Mouse (Mus musculus) neural tube, embryonic 14.5 days (tissue): Measurements from ENCODE around the gene Psmb10. TPM values are rescaled to one million over a fixed set of nuclear protein-coding genes. Genes with fewer than 3 reads are reported as not detected.
"Not testable (repeated sequence)": the region's sequence is repeated elsewhere in the genome, so short reads cannot be mapped to it uniquely, and the experiment has no call there.

Experiments used
- ATAC-seq: fragments of 200-750 bp; cut with Nextera tagmentation; 2 replicates; pipeline ENCODE4 v1.8.0; 2017; ENCODE audit warnings: low read depth, mild to moderate bottlenecking, moderate TSS enrichment, moderate library complexity
- H3K27ac ChIP-seq: fragments of 300-500 bp; sonication (generic); 2 replicates; pipeline ENCODE4 v1.5.1; 2014; ENCODE audit warnings: low read depth, mild to moderate bottlenecking, control low read depth, low read length, moderate library complexity, mixed read lengths
- H3K27me3 ChIP-seq: fragments of 300-500 bp; sonication (generic); 2 replicates; pipeline ENCODE4 v1.6.1; 2014; ENCODE audit warnings: low read length; ENCODE audit not compliant: control insufficient read depth, insufficient read depth
- H3K36me3 ChIP-seq: fragments of 300-500 bp; sonication (generic); 2 replicates; pipeline ENCODE4 v1.6.1; 2014; ENCODE audit warnings: low read length, mixed read lengths; ENCODE audit not compliant: control insufficient read depth, insufficient read depth
- H3K4me1 ChIP-seq: fragments of 300-500 bp; sonication (generic); 2 replicates; pipeline ENCODE4 v1.6.1; 2014; ENCODE audit warnings: low read length; ENCODE audit not compliant: control insufficient read depth, insufficient read depth
- H3K4me2 ChIP-seq: fragments of 300-500 bp; sonication (generic); 2 replicates; pipeline ENCODE4 v1.6.1; 2014; ENCODE audit warnings: mild to moderate bottlenecking, low read depth, low read length, control low read depth
- H3K4me3 ChIP-seq: fragments of 300-500 bp; sonication (generic); 2 replicates; pipeline ENCODE4 v1.5.1; 2014; ENCODE audit warnings: low read depth, low read length, control low read depth, mixed read lengths
- H3K9ac ChIP-seq: fragments of 300-500 bp; sonication (generic); replicated peaks from 2 replicates; pipeline ENCODE4 v1.6.1; 2014; ENCODE audit warnings: low read depth, mild to moderate bottlenecking, control low read depth, low read length, mixed read lengths
- H3K9me3 ChIP-seq: fragments of 300-500 bp; sonication (generic); 2 replicates; pipeline ENCODE4 v1.6.1; 2016; ENCODE audit warnings: low read length; ENCODE audit not compliant: control insufficient read depth
- WGBS: fragments of 180-500 bp; shearing (Covaris S2); extraction: QIAGEN DNeasy Blood & Tissue Kit; methylation state at CpG from one replicate; pipeline ENCODE4 v1.1.7; 2014; 5-methylcytosine and 5-hydroxymethylcytosine counted together
- polyA plus RNA-seq: library from polyadenylated mRNA; unstranded; fragments of >200 nt; fragmentation: Nextera tagmentation; extraction: Ambion mirVana; gene quantifications from 2 replicates; pipeline ENCODE4 v1.2.1, GENCODE M21; 2014

Psmb10 gene
- 53.2 and 76.8 TPM in 2 replicates for polyA plus RNA-seq

DNA sequence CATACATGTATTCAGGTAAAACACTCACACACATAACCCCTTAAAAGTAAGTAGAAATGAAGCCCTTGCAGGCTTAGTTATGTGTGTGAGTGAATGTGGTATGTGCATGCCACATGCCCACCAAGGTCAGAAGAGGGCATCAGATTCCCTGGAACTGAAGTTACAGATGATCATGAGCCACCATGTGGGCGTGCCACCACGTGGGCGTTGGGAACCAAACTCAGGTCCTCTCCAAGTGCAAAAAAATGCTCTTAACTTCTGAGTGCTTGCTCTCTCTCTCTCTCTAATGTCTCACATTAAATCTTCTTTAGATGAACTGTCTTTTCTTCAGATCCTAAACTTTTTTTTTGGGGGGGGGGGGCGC lies at the start of gene Psmb10:
Psmb10 (minus strand) TSS at position 139 of the 364 bp plus-strand sequence.
- H3K9me3 ChIP-seq: no peaks in the 10 kb centered on the region
- peak within 1 kb of the TSS; percentile 69 for H3K4me2 ChIP-seq
- H3K27me3 ChIP-seq: no peaks in the 10 kb centered on the region
- peak within 1 kb of the TSS; percentile 87 for H3K27ac ChIP-seq
- no peaks in the 10 kb centered on the region for H3K36me3 ChIP-seq
- H3K4me1 ChIP-seq: peaks cover 10% of the 10 kb centered on the region; the same call in 1 of the 2 replicates
- H3K9ac ChIP-seq: peak within 1 kb of the TSS; percentile 85
- ATAC-seq: no peak
- 35% methylated on average over 4 of the region's 4 CpGs for WGBS
- peak within 1 kb of the TSS; percentile 52 for H3K4me3 ChIP-seq

DNA sequence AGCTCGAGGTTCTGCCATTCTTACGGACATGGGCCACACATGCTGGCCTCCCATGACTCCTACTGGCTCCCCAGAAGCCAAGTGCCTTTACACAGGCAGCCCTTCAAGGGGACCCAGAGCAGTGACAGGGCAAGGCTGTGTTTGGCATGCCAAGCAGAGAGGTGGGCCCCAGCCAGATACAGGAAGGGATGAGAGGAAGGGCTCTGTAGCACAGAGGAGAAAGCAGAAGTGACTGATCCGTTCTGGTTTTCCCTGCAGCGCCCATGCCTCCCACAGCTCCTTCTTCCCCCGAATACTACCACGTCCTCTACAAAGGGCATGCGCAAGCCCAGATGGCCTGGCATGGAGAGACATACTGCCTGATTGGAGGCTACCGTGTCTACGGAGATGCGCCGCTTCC lies 45.2 kb upstream of the Psmb10 start:
- not testable (repeated sequence) for H3K27ac ChIP-seq, ATAC-seq, H3K4me3 ChIP-seq, H3K9me3 ChIP-seq, H3K4me1 ChIP-seq, H3K36me3 ChIP-seq, H3K9ac ChIP-seq, H3K4me2 ChIP-seq, H3K27me3 ChIP-seq
- WGBS: 82% methylated on average over 11 of the region's 11 CpGs

DNA sequence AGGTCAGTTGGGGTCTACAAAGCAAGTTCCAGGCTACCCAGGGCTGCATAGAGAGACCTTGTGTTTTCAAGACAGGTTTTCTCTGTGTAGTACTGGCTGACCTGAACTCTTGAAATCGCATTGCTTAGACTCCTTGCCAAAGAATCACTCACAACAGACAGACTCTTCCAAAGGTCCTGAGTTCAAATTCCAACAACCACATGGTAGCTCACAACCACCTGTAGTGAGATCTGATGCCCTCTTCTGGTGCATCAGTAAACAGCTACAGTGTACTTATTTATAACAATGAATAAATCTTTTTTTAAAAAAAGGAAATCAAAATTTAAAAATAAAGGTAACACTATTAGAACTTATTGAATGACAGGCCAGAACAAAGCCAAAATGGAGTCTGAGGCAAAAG lies 42.9 kb upstream of the Psmb10 start:
- Histone ChIP-seq H3K27ac (no peak overlapping the region), H3K27me3 (no peaks in the 10 kb centered on the region), H3K36me3 (no peaks in the 10 kb centered on the region), H3K4me1 (no peaks in the 10 kb centered on the region), H3K4me2 (no peak overlapping the region), H3K9ac (no peak overlapping the region), H3K4me3 (no peak overlapping the region), H3K9me3 (no peaks in the 10 kb centered on the region)
- 88% methylated on average over 1 of the region's 1 CpGs for WGBS
- ATAC-seq: no peak

DNA sequence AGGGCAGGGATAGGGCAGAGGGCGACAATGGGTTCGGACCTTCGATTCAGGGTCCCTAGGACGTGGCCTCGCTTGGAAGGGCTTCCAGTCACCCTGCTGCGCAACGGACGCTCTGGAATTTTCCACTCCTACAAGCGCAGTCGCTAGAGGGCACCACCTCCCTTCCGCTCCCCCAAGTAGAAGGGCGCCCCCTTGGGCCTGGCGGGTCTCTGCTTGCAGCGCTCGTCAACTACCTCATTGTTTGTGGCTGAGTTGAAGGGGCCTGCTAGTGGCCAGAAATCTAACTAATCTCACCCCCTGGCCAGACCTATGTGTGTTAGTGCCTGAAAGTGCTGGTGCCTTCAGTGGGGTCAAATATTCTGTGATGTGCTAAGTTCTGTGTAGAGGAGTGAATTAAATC lies 41.1 kb upstream of the Psmb10 start, which contains the start of gene Dpep3:
Dpep3 (minus strand) TSS at position 105 of the 400 bp plus-strand sequence.
- no peak for ATAC-seq

DNA sequence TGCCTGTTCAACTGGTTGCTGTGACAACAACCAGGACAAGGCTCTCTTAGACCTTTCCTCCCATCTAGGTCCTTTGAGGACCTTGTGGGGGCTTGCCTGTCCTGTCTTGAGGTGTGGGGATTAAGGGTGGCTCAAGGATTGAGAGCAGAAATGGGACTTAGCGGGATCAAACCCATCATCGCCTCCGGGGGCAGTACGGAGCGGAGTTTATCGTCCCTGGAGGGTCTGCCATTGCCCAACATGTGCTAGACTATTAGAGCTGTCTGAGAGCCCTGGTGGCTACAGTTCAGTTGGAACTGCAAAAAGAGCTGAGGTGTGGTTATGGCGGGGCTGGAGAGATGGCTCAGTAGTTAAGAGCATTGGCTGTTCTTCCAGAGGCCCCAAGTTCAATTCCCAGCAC lies 37.1 kb upstream of the Psmb10 start:
- no peaks in the 10 kb centered on the region for H3K9me3 ChIP-seq
- no peak overlapping the region for H3K4me3 ChIP-seq
- H3K9ac ChIP-seq: no peak overlapping the region
- H3K27ac ChIP-seq: no peak overlapping the region
- H3K4me1 ChIP-seq: no peaks in the 10 kb centered on the region
- no peaks in the 10 kb centered on the region for H3K27me3 ChIP-seq
- no peak overlapping the region for H3K4me2 ChIP-seq
- no peak for ATAC-seq
- WGBS: 63% methylated on average over 7 of the region's 7 CpGs
- no peaks in the 10 kb centered on the region for H3K36me3 ChIP-seq

More for the DNA sequence above, 41.1 kb upstream of the Psmb10 start, which contains the start of gene Dpep3:
- Histone ChIP-seq H3K9me3 (no peaks in the 10 kb centered on the region), H3K4me3 (no peak within 1 kb of the TSS), H3K27ac (no peak within 1 kb of the TSS), H3K36me3 (no peaks in the 10 kb centered on the region), H3K4me2 (no peak within 1 kb of the TSS), H3K27me3 (no peaks in the 10 kb centered on the region), H3K9ac (no peak within 1 kb of the TSS), H3K4me1 (no peaks in the 10 kb centered on the region)
- 91% methylated on average over 15 of the region's 15 CpGs for WGBS

DNA sequence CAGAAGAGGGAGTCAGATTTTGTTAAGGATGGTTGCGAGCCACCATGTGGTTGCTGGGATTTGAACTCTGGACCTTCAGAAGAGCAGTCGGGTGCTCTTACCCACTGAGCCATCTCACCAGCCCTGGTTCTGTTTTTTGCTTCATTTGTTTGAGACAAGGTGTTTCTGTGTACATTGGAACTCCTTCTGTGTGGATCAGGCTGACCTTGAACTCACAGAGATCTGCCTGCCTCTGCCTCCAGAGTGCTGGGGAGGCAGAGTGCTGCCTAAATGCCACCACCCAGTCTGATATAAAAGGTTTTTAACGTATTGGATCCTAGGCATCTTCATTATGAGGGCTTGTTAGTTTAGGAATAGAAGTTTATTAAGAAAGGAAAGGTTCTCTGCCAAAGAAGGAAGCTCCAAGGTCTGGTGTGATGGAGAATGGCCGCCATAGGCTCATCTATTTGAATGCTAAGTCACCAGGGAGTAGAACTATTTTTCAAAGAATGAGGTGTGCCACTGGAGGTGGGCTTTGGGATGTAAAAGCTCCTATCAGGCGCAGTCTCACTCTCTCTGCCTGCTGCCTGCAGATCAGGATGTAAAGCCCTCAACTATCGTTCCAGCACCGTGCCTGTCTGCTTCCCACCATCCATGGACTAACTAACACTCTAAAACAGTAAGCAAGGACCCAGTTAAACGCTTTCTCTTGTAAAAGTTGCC lies 32.9 kb upstream of the Psmb10 start:
- H3K9ac ChIP-seq: no peak overlapping the region
- no peak overlapping the region for H3K4me2 ChIP-seq
- no peak overlapping the region for H3K27ac ChIP-seq
- no peak overlapping the region for H3K4me3 ChIP-seq
- no peak for ATAC-seq
- no peaks in the 10 kb centered on the region for H3K4me1 ChIP-seq
- H3K9me3 ChIP-seq: no peaks in the 10 kb centered on the region
- H3K36me3 ChIP-seq: no peaks in the 10 kb centered on the region
- H3K27me3 ChIP-seq: peaks cover 5% of the 10 kb centered on the region
- WGBS: 77% methylated on average over 8 of the region's 8 CpGs

DNA sequence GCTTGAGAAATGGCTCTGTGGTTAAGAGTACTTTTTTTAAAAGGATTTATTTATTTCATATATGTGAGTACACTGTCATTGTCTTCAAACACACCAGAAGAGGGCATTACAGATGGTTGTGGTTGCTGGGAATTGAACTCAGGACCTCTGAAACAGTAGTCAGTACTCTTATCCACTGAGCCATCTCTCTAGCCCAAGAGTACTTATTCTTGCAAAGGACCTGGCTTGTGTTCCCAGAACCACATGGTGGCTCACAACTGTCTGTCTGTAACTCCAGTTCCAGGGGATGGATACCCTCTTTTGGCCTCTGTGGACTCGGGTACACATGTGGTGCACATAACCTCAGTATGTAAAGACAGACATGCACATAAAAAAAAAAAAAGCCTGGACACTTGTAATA lies 31.1 kb upstream of the Psmb10 start:
- H3K27me3 ChIP-seq: peaks cover 12% of the 10 kb centered on the region
- H3K4me3 ChIP-seq: no peak overlapping the region
- no peak for ATAC-seq
- H3K27ac ChIP-seq: no peak overlapping the region
- no peak overlapping the region for H3K4me2 ChIP-seq
- no peaks in the 10 kb centered on the region for H3K36me3 ChIP-seq
- H3K9ac ChIP-seq: no peak overlapping the region
- H3K9me3 ChIP-seq: no peaks in the 10 kb centered on the region
- 0 out of 2 replicates have a peak, but pooled peaks cover 2% of the 10 kb centered on the region for H3K4me1 ChIP-seq
- 70% methylated on average over 1 of the region's 1 CpGs for WGBS

DNA sequence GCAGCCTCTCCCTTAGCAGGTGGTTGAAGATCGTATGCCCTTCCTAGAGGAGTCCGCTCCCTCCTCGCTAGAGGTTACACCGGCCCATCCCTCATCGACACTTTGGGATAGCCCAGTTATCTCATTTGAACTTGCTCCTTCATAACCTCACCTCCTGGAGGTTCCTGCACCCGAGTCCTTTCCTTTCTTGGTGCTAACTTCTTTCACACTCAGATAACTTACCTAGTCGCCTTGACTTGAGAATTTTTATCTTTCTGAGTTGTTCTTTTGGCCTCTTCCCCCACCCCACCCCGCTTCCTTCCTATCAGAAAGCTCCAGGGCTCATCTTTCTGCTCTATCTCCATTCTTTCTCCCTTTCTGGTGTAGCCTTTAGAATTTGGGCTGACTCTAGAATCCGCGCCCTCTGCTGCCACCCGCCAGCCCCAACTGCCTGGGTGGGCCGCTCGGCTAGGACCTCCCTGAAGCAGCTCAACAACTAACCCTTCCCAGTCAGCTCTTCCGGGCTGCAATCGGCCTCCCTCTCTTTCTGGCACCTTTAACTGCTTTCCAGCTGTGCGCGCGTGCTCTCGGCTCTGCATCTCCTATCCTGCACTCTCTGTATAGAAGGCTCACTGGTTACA lies 28.6 kb upstream of the Psmb10 start:
- 0 out of 2 replicates have a peak, but pooled peaks cover 2% of the 10 kb centered on the region for H3K4me1 ChIP-seq
- no peak overlapping the region for H3K4me2 ChIP-seq
- no peak overlapping the region for H3K4me3 ChIP-seq
- no peak for ATAC-seq
- 8% methylated on average over 19 of the region's 19 CpGs for WGBS
- no peak overlapping the region for H3K27ac ChIP-seq
- no peaks in the 10 kb centered on the region for H3K9me3 ChIP-seq
- H3K36me3 ChIP-seq: no peaks in the 10 kb centered on the region
- peaks cover 12% of the 10 kb centered on the region for H3K27me3 ChIP-seq
- no peak overlapping the region for H3K9ac ChIP-seq

DNA sequence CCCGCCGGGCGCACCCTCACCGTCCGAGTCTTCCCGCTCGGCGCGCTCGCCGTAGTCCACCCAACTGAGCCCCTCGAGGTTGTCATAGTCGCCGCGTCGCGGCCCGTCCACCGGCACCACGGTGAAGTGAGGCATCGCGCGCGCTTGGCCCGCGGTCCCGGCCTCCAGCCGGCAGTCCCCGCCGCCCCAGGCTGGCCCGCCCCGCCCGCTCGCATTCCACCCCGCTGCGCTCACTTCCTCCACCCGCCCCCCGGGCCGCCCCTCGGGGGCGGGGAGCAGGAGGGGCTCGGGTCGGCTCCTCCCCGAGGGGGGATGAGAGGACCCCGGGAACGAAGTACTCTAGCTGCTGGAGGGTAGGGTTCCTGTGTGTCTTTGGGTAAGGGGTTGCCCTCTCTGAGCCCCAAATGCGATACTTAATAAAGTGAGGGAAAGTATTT lies 27.7 kb upstream of the Psmb10 start, which contains the start of gene Slc12a4:
Slc12a4 (minus strand) TSS at position 193 of the 437 bp plus-strand sequence.
- peak; percentile 75 for ATAC-seq
- Histone ChIP-seq H3K36me3 (no peaks in the 10 kb centered on the region), H3K9me3 (no peaks in the 10 kb centered on the region), H3K4me2 (peak within 1 kb of the TSS; percentile 48), H3K4me3 (peak within 1 kb of the TSS; percentile 41), H3K4me1 (0 out of 2 replicates have a peak, but pooled peaks cover 2% of the 10 kb centered on the region), H3K27me3 (peaks cover 12% of the 10 kb centered on the region), H3K9ac (peak within 1 kb of the TSS; percentile 44), H3K27ac (no peak within 1 kb of the TSS)
- 0% methylated on average over 39 of the region's 47 CpGs for WGBS
